ENCODE assay signal across 1 mouse cellular context in genomic region chr9:75465856-75466255, GRCm38 (mm10).
TF ChIP-seq lines count a peak whose summit lies in the region.

No protein-coding gene starts in this region.

TF ChIP-seq in CH12.LX, 34 proteins besides CTCF, POLR2A, EP300 and RAD21 (continued from another document):
- TF ChIP-seq JUN (IDR thresholded peaks at IDR 0.05; ENCODE audit: insufficient read depth, low read depth, low read length) (no peak), E2F4 (IDR thresholded peaks at IDR 0.05; ENCODE audit: insufficient replicate concordance, low read depth, low read length) (no peak), POLR2AphosphoS2 (IDR thresholded peaks at IDR 0.05; ENCODE audit: low read depth, low read length) (no peak)
